Mouse (Mus musculus): Measurements from ENCODE around the gene Acbd3.

- no peak for TF ChIP-seq POLR2A (IDR thresholded peaks at IDR 0.05; ENCODE audit: insufficient read depth, low read length)
- peak; percentile 2 for TF ChIP-seq CTCF (IDR thresholded peaks at IDR 0.05; ENCODE audit: low read depth, low read length)
These were observed 31.6 kb downstream of the Acbd3 start for GRCm38 (mm10) chr1:180757252-180757955.

Measured in ES-Bruce4 (cell line).